Mouse (Mus musculus) G1E (cell line): Measurements from ENCODE around the gene S100a6.

Experiments used
- CTCF ChIP-seq: IDR thresholded peaks from 2 replicates; pipeline ENCODE4 v1.5.1; 2012; ENCODE audit warnings: low read depth, low read length, inconsistent platforms, mixed read lengths
- GATA1 ChIP-seq: IDR thresholded peaks from 2 replicates; pipeline ENCODE4 v1.6.1; 2012; ENCODE audit warnings: borderline replicate concordance, low read length, inconsistent platforms, mixed read lengths
- GATA2 ChIP-seq: IDR thresholded peaks from 2 replicates; pipeline ENCODE4 v1.6.1; 2012; ENCODE audit warnings: low read depth, low read length, inconsistent platforms, borderline replicate concordance
- POLR2AphosphoS5 ChIP-seq: IDR thresholded peaks from 2 replicates; pipeline ENCODE4 v1.6.1; 2012; ENCODE audit warnings: low read depth, low read length, inconsistent platforms; ENCODE audit not compliant: insufficient replicate concordance
- TAL1 ChIP-seq: conservative IDR thresholded peaks from 2 replicates; pipeline ENCODE4 v1.6.1; 2012; ENCODE audit warnings: low read depth, low read length, inconsistent platforms, mixed read lengths

DNA sequence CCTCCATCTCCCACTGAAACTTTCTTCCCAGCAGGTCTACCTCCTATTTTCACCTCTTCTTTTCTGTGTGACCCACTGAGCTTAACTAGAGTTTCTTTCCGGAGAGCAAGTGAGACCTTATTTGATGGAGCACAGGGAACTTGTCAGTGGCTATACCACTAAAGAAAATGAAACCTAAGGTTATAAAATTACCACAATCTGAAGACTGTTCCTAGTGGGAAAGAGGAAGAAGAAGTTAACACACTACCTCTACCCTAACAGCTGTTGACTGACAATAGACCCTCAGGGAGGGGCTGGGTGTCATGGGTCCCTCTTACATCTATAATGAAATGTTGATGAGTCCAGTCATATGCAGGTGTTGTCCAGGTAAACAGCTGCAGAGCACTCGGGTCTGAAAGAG lies 19.3 kb downstream of the S100a6 start:
- TF ChIP-seq GATA1 = no peak
- TF ChIP-seq CTCF = no peak
- TF ChIP-seq TAL1 = no peak
- TF ChIP-seq POLR2AphosphoS5 = no peak
- no peak for TF ChIP-seq GATA2
